Mouse (Mus musculus): ENCODE measurements at regions not wholly inside any gene's neighbourhood (a gene's known extent, or its start where the extent isn't known, plus 50 kb on each side); places are given as distances from the start of the nearest gene placed in this dataset.

DNA sequence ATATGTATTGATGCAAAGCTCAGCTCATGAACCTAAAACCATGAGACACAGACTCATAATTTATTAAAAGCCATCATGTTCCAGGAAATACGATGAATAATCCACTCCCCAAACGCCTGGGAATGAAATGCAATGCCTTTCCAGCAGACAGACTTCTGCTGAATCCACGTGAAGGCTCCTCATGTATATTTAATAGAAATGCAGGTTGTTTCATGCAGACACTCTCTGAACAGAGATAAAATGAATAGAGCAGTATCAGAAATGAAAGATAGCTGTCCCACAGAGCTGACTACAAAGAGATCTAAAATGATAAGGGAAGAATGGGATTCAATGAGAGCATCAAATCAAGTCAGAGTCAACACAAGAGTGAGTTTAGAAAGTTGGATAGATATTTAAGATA, 376.3 kb upstream of the Lrfn5 start:
- no peak for DNase-seq (ENCODE audit: low read depth)

DNA sequence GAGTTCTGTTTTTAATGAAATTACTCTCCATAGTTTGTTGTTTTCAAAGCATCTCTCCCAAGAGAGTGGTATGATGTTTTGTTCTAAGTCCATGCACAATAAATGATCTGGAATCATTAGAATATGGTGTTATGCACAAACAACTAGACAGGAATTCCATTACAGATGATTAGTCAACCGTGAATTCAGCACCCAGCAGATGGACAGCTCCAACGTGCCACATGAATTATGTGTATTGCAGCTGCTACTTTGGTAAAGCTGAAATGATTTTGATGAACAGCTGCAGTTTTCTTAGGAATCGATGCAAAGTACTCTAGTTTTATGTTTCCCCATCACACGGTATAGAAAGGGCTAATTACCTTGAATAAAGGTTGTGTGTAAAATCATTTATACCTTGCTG, 347.6 kb upstream of the Lrfn5 start:
- peak; percentile 53 for DNase-seq (ENCODE audit: low read depth)

Measured in NIH3T3 (cell line).